Mouse (Mus musculus) cerebellum, adult 11 months (tissue): ENCODE data around the gene Bex3.

Source experiments
- DNase-seq: peaks from one replicate; pipeline ENCODE4 v3.0.0; 2022

Bex3 gene

DNA sequence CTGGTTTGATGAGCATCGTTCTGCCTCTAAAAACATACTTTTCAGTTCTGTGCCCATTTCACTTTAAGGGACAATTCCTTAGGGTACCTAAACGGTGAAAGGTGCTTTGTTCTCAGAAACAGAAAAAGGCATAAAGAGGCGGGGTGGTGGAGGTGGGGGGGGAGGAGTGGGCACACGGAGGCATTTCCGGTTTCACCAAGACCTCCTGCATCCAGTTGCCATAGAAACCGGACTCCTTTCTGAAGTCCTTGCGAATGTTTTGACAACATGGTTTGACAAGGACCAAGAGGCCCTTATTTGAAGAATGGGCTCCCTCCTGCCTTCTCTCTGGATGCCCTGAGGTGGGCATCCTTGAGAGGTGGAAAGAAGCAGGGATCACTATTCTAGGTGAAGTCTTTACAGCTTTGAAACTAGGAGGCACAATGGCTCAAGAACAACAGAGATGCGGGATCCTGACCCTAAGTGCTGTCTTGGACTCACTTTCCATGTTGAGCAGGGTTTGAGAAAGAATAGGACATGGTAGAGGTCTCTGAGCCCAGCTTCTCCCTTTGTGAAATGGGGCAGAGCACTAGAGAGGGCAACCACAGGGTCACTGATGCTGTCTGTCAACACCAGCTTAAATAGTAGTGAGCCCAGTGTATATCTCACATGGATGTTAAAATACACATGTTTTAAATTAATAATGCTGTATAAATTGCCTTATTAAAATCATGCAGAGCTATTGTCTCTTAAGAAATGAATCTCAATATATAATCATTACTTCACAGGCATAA lies 43.9 kb downstream of the Bex3 start:
- DNase-seq: no peak

DNA sequence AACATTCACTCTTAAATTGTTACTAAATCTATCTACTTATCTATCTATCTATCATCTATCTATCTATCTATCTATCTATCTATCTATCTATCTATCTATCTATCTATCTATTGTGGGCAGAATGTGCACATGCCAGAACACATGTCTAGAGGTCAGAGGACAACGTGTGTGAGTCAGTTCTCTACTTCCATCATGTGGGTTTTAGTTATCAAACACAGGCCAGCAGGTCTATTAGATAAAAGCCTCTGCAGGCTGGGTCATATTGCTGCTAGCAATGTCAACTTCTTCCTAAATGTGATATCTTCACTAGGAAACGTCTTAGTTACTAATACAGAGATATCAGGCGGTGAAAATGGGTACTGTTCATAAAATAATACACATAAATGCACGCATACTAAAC lies 49.9 kb downstream of the Bex3 start:
- no peak for DNase-seq
